Mouse (Mus musculus) embryonic fibroblast, embryonic 13.5 days (primary cell): ENCODE measurements around the gene Ube2j2.

Source experiments
- CTCF ChIP-seq: IDR thresholded peaks from 2 replicates; pipeline ENCODE4 v1.5.1; 2011; ENCODE audit warnings: mild to moderate bottlenecking, control low read depth, low read length, moderate library complexity, borderline replicate concordance; ENCODE audit not compliant: insufficient read depth
- POLR2A ChIP-seq: IDR thresholded peaks from 2 replicates; pipeline ENCODE4 v1.6.1; 2011; ENCODE audit warnings: low read depth, mild to moderate bottlenecking, control low read depth, low read length, moderate library complexity

- TF ChIP-seq CTCF (no peak), POLR2A (no peak)
These were observed 20.8 kb downstream of the Ube2j2 start for GRCm38 (mm10) chr4:155964396-155964795.
